Mouse (Mus musculus) embryonic facial prominence, embryonic 14.5 days (tissue): ENCODE results near the gene Hnrnpf. TPM values are rescaled to one million over a fixed set of nuclear protein-coding genes. Genes with fewer than 3 reads are reported as not detected.

Experiments
- ATAC-seq: fragments of 200-750 bp; cut with Nextera tagmentation; 2 replicates; pipeline ENCODE4 v1.8.0; 2017; ENCODE audit warnings: low read depth, moderate number of reproducible peaks, moderate TSS enrichment
- DNase-seq: peaks from one replicate; pipeline ENCODE4 v3.0.0-alpha.2; 2015; ENCODE audit warnings: low spot score
- H3K27ac ChIP-seq: fragments of 300-500 bp; sonication (generic); replicated peaks from 2 replicates; pipeline ENCODE4 v1.5.1; 2014; ENCODE audit warnings: low read depth, mild to moderate bottlenecking, low read length, moderate library complexity
- H3K27me3 ChIP-seq: fragments of 300-500 bp; sonication (generic); replicated peaks from 2 replicates; pipeline ENCODE4 v1.6.1; 2014; ENCODE audit warnings: low read length; ENCODE audit not compliant: control insufficient read depth, insufficient read depth
- H3K36me3 ChIP-seq: fragments of 300-500 bp; sonication (generic); 2 replicates; pipeline ENCODE4 v1.6.1; 2014; ENCODE audit warnings: low read length, mixed read lengths; ENCODE audit not compliant: control insufficient read depth, insufficient read depth
- H3K4me1 ChIP-seq: fragments of 300-500 bp; sonication (generic); 2 replicates; pipeline ENCODE4 v1.6.1; 2014; ENCODE audit warnings: antibody characterized with exemption, low read length; ENCODE audit not compliant: control insufficient read depth, insufficient read depth
- H3K4me2 ChIP-seq: fragments of 300-500 bp; sonication (generic); 2 replicates; pipeline ENCODE4 v1.6.1; 2014; ENCODE audit warnings: low read depth, mild to moderate bottlenecking, low read length, moderate library complexity, mixed read lengths
- H3K4me3 ChIP-seq: fragments of 300-500 bp; sonication (generic); 2 replicates; pipeline ENCODE4 v1.5.1; 2014; ENCODE audit warnings: low read depth, mild to moderate bottlenecking, low read length
- H3K9ac ChIP-seq: fragments of 300-500 bp; sonication (generic); 2 replicates; pipeline ENCODE4 v1.6.1; 2014; ENCODE audit warnings: low read depth, mild to moderate bottlenecking, low read length, moderate library complexity, mixed read lengths
- H3K9me3 ChIP-seq: fragments of 300-500 bp; sonication (generic); 2 replicates; pipeline ENCODE4 v1.6.1; 2016; ENCODE audit warnings: low read length; ENCODE audit not compliant: control insufficient read depth
- WGBS: fragments of 180-500 bp; shearing (Covaris S2); extraction: QIAGEN DNeasy Blood & Tissue Kit; methylation state at CpG from one replicate; pipeline ENCODE4 v1.1.7; 2014; 5-methylcytosine and 5-hydroxymethylcytosine counted together
- polyA plus RNA-seq: library from polyadenylated mRNA; unstranded; fragments of >200 nt; fragmentation: Nextera tagmentation; extraction: Ambion mirVana; gene quantifications from 2 replicates; pipeline ENCODE4 v1.2.1, GENCODE M21; 2014

Gene Hnrnpf
- polyA plus RNA-seq, 1 experiment from 2014 or later, result 583 TPM

- Histone ChIP-seq H3K4me1 (peaks cover 14% of the 10 kb centered on the region), H3K27ac (no peak overlapping the region), H3K4me3 (no peak overlapping the region), H3K36me3 (peaks cover 57% of the 10 kb centered on the region), H3K9ac (no peak overlapping the region), H3K27me3 (no peaks in the 10 kb centered on the region), H3K9me3 (no peaks in the 10 kb centered on the region), H3K4me2 (no peak overlapping the region)
- ATAC-seq, result no peak
- no peak for DNase-seq
- 91% methylated on average over 3 of the region's 3 CpGs for WGBS
Observed at GRCm38 (mm10) chr6:117922041-117922440, 21.9 kb downstream of the Hnrnpf start.

GRCm38 (mm10) chr6:117926871-117927491 lies 26.9 kb downstream of the Hnrnpf start:
- 70% methylated on average over 4 of the region's 4 CpGs for WGBS
- Histone ChIP-seq H3K4me3 (no peak overlapping the region), H3K27me3 (no peaks in the 10 kb centered on the region), H3K36me3 (peaks cover 64% of the 10 kb centered on the region), H3K9me3 (no peaks in the 10 kb centered on the region), H3K4me1 (no peaks in the 10 kb centered on the region), H3K27ac (no peak overlapping the region), H3K4me2 (no peak overlapping the region), H3K9ac (no peak overlapping the region)
- ATAC-seq (peak; percentile 13; the same call in 1 of the 2 replicates), DNase-seq (no peak)

- Histone ChIP-seq H3K4me1 (no peaks in the 10 kb centered on the region), H3K4me2 (no peak overlapping the region), H3K4me3 (no peak overlapping the region), H3K27me3 (no peaks in the 10 kb centered on the region), H3K9me3 (no peaks in the 10 kb centered on the region), H3K9ac (no peak overlapping the region), H3K27ac (no peak overlapping the region), H3K36me3 (peaks cover 56% of the 10 kb centered on the region)
- ATAC-seq (no peak), DNase-seq (no peak)
- 87% methylated on average over 7 of the region's 7 CpGs for WGBS
Observed at GRCm38 (mm10) chr6:117927955-117928354, 27.8 kb downstream of the Hnrnpf start.

GRCm38 (mm10) chr6:117928746-117929145 lies 28.6 kb downstream of the Hnrnpf start:
- Histone ChIP-seq H3K36me3 (peaks cover 50% of the 10 kb centered on the region), H3K27me3 (no peaks in the 10 kb centered on the region), H3K9ac (no peak overlapping the region), H3K9me3 (no peaks in the 10 kb centered on the region), H3K27ac (no peak overlapping the region), H3K4me3 (no peak overlapping the region), H3K4me1 (no peaks in the 10 kb centered on the region), H3K4me2 (no peak overlapping the region)
- 88% methylated on average over 5 of the region's 5 CpGs for WGBS
- no peak for DNase-seq
- no peak for ATAC-seq

- Histone ChIP-seq H3K4me2 (no peak overlapping the region), H3K4me1 (no peaks in the 10 kb centered on the region), H3K9me3 (no peaks in the 10 kb centered on the region), H3K27me3 (no peaks in the 10 kb centered on the region), H3K4me3 (no peak overlapping the region), H3K9ac (no peak overlapping the region), H3K27ac (no peak overlapping the region), H3K36me3 (peaks cover 50% of the 10 kb centered on the region)
- ATAC-seq (no peak), DNase-seq (no peak)
- 92% methylated on average over 3 of the region's 3 CpGs for WGBS
Observed at GRCm38 (mm10) chr6:117929945-117930655, 30.0 kb downstream of the Hnrnpf start.

- Histone ChIP-seq H3K4me1 (no peaks in the 10 kb centered on the region), H3K27me3 (no peaks in the 10 kb centered on the region), H3K36me3 (peaks cover 30% of the 10 kb centered on the region), H3K9me3 (no peaks in the 10 kb centered on the region), H3K4me2 (no peak overlapping the region), H3K27ac (no peak overlapping the region), H3K4me3 (no peak overlapping the region), H3K9ac (no peak overlapping the region)
- ATAC-seq, result no peak; the same call in 1 of the 2 replicates
- no peak for DNase-seq
- WGBS, result 52% methylated on average over 11 of the region's 11 CpGs
Observed at GRCm38 (mm10) chr6:117932325-117933051, 32.4 kb downstream of the Hnrnpf start.

- Histone ChIP-seq H3K4me2 (no peak overlapping the region), H3K27me3 (no peaks in the 10 kb centered on the region), H3K4me1 (no peaks in the 10 kb centered on the region), H3K27ac (no peak overlapping the region), H3K9me3 (no peaks in the 10 kb centered on the region), H3K9ac (no peak overlapping the region), H3K4me3 (no peak overlapping the region), H3K36me3 (peaks cover 12% of the 10 kb centered on the region)
- ATAC-seq (no peak), DNase-seq (no peak)
- WGBS, result 86% methylated on average over 6 of the region's 6 CpGs
Observed at GRCm38 (mm10) chr6:117934301-117934700, 34.2 kb downstream of the Hnrnpf start.

GRCm38 (mm10) chr6:117935681-117936612 lies 35.8 kb downstream of the Hnrnpf start:
- Histone ChIP-seq H3K4me1 (no peaks in the 10 kb centered on the region), H3K27me3 (no peaks in the 10 kb centered on the region), H3K4me2 (no peak overlapping the region), H3K9me3 (no peaks in the 10 kb centered on the region), H3K27ac (no peak overlapping the region), H3K4me3 (no peak overlapping the region), H3K36me3 (no peaks in the 10 kb centered on the region), H3K9ac (no peak overlapping the region)
- 90% methylated on average over 14 of the region's 14 CpGs for WGBS
- DNase-seq (no peak), ATAC-seq (no peak)
